In genomic region chr4:116708791-116709390, GRCm38 (mm10) we compare ENCODE assay signal across 7 mouse cellular contexts. TPM values are rescaled to one million over a fixed set of nuclear protein-coding genes. Genes with fewer than 3 reads are reported as not detected.
DNase-seq lines count a peak whose midpoint lies in the region; ATAC-seq lines count a peak whose summit lies in the region.

No protein-coding gene starts in this region.

- H3K9ac ChIP-seq in neural tube, embryonic 11.5 days (ENCODE audit: low read length) = peak overlapping the region; percentile 62
- peak overlapping the region; percentile 73 for H3K9ac ChIP-seq in embryonic facial prominence, embryonic 13.5 days
- H3K9ac ChIP-seq in intestine, embryonic 14.5 days (ENCODE audit: low read length) = peak overlapping the region; percentile 59
- peak overlapping the region; percentile 53 for H3K9ac ChIP-seq in midbrain, embryonic 16.5 days (ENCODE audit: low read depth, low read length)

- WGBS in neural tube, embryonic 11.5 days = 9% methylated on average over 9 of the region's 9 CpGs
- WGBS in embryonic facial prominence, embryonic 13.5 days = 3% methylated on average over 9 of the region's 9 CpGs
- 4% methylated on average over 9 of the region's 9 CpGs for WGBS in intestine, embryonic 14.5 days
- 3% methylated on average over 9 of the region's 9 CpGs for WGBS in midbrain, embryonic 16.5 days

- peak overlapping the region; percentile 39 for H3K4me3 ChIP-seq in neural tube, embryonic 11.5 days (ENCODE audit: low read depth, low read length)
- peak overlapping the region; percentile 52 for H3K4me3 ChIP-seq in embryonic facial prominence, embryonic 13.5 days
- H3K4me3 ChIP-seq in intestine, embryonic 14.5 days (ENCODE audit: low read depth, low read length) = peak overlapping the region; percentile 83
- peak overlapping the region; percentile 55 for H3K4me3 ChIP-seq in midbrain, embryonic 16.5 days (ENCODE audit: low read depth, low read length)

- H3K9me3 ChIP-seq in neural tube, embryonic 11.5 days (ENCODE audit: control insufficient read depth, low read length) = no peaks in the 10 kb centered on the region
- no peaks in the 10 kb centered on the region for H3K9me3 ChIP-seq in embryonic facial prominence, embryonic 13.5 days
- H3K9me3 ChIP-seq in intestine, embryonic 14.5 days (ENCODE audit: control insufficient read depth, low read length) = no peaks in the 10 kb centered on the region
- no peaks in the 10 kb centered on the region for H3K9me3 ChIP-seq in midbrain, embryonic 16.5 days (replicated peaks; ENCODE audit: control insufficient read depth, low read length, poor library complexity, severe bottlenecking)

- no peak; the same call in 1 of the 2 replicates for ATAC-seq in neural tube, embryonic 11.5 days (ENCODE audit: insufficient read depth, low FRiP score, low TSS enrichment)
- no peak for ATAC-seq in embryonic facial prominence, embryonic 13.5 days (ENCODE audit: insufficient number of reproducible peaks, insufficient read depth, low FRiP score, low TSS enrichment, low read depth)
- no peak; the same call in 1 of the 2 replicates for ATAC-seq in intestine, embryonic 14.5 days (replicated peaks; ENCODE audit: low FRiP score, low TSS enrichment, low read depth)
- ATAC-seq in midbrain, embryonic 16.5 days = peak; percentile 34

- H3K4me2 ChIP-seq in neural tube, embryonic 11.5 days (ENCODE audit: low read depth) = peak overlapping the region; percentile 72
- H3K4me2 ChIP-seq in embryonic facial prominence, embryonic 13.5 days = peak overlapping the region; percentile 93
- peak overlapping the region; percentile 91 for H3K4me2 ChIP-seq in intestine, embryonic 14.5 days (ENCODE audit: low read length)
- H3K4me2 ChIP-seq in midbrain, embryonic 16.5 days (ENCODE audit: low read length) = peak overlapping the region; percentile 91

- peak; percentile 15 for DNase-seq in neural tube, embryonic 11.5 days (ENCODE audit: low spot score)
- DNase-seq in neural tube, embryonic 10.5 days (ENCODE audit: extremely low spot score, low spot score) = no peak
- peak; percentile 58 for DNase-seq in intestine, embryonic 14.5 days (ENCODE audit: low spot score)
- DNase-seq in gastrocnemius, postnatal 4 days (ENCODE audit: low spot score in 2 of 2) = no peak
- no peak for DNase-seq in natural killer cell, adult 2 months (ENCODE audit: low spot score in 2 of 2)

- H3K27ac ChIP-seq in neural tube, embryonic 11.5 days (ENCODE audit: low read depth, low read length) = no peak overlapping the region
- no peak overlapping the region for H3K27ac ChIP-seq in embryonic facial prominence, embryonic 13.5 days
- H3K27ac ChIP-seq in intestine, embryonic 14.5 days (ENCODE audit: low read depth) = no peak overlapping the region
- no peak overlapping the region for H3K27ac ChIP-seq in midbrain, embryonic 16.5 days (ENCODE audit: low read length)

- H3K27me3 ChIP-seq in neural tube, embryonic 11.5 days (ENCODE audit: control insufficient read depth, insufficient read depth, low read length) = no peaks in the 10 kb centered on the region
- no peaks in the 10 kb centered on the region for H3K27me3 ChIP-seq in embryonic facial prominence, embryonic 13.5 days
- H3K27me3 ChIP-seq in intestine, embryonic 14.5 days (replicated peaks; ENCODE audit: control insufficient read depth, insufficient read depth, low read length) = no peaks in the 10 kb centered on the region
- no peaks in the 10 kb centered on the region for H3K27me3 ChIP-seq in midbrain, embryonic 16.5 days (ENCODE audit: control insufficient read depth, insufficient read depth, low read depth, low read length)

- peaks cover 3% of the 10 kb centered on the region for H3K4me1 ChIP-seq in neural tube, embryonic 11.5 days (ENCODE audit: control insufficient read depth, insufficient read depth, low read length)
- H3K4me1 ChIP-seq in embryonic facial prominence, embryonic 13.5 days = peaks cover 13% of the 10 kb centered on the region
- 0 out of 2 replicates have a peak, but pooled peaks cover 8% of the 10 kb centered on the region for H3K4me1 ChIP-seq in intestine, embryonic 14.5 days (replicated peaks; ENCODE audit: control insufficient read depth, insufficient read depth, low read length)
- peaks cover 6% of the 10 kb centered on the region for H3K4me1 ChIP-seq in midbrain, embryonic 16.5 days (ENCODE audit: control insufficient read depth, insufficient read depth, low read length)

- H3K36me3 ChIP-seq in neural tube, embryonic 11.5 days (ENCODE audit: control insufficient read depth, insufficient read depth, low read length) = no peaks in the 10 kb centered on the region
- H3K36me3 ChIP-seq in embryonic facial prominence, embryonic 13.5 days = peaks cover 12% of the 10 kb centered on the region; the same call in 1 of the 2 replicates
- H3K36me3 ChIP-seq in intestine, embryonic 14.5 days (ENCODE audit: control insufficient read depth, insufficient read depth, low read length) = peaks cover 19% of the 10 kb centered on the region
- H3K36me3 ChIP-seq in midbrain, embryonic 16.5 days (ENCODE audit: control insufficient read depth, insufficient read depth, low read length) = no peaks in the 10 kb centered on the region

RNA-seq across cellular contexts. Expression of gene Ccdc163, which starts 0.6 kb away (rescaled TPM):
- 23.8 and 31.4 TPM in 2 replicates for polyA plus RNA-seq in neural tube, embryonic 11.5 days (2014; fragmentation: Nextera tagmentation; extraction: Ambion mirVana)
- polyA plus RNA-seq in embryonic facial prominence, embryonic 13.5 days (2015; fragmentation: Nextera tagmentation; extraction: Ambion mirVana) = 24.9 and 27.4 TPM in 2 replicates
- 35.9 and 42.5 TPM in 2 replicates for polyA plus RNA-seq in intestine, embryonic 14.5 days (2014; fragmentation: Nextera tagmentation; extraction: Ambion mirVana)
- polyA plus RNA-seq in midbrain, embryonic 16.5 days (2015; fragmentation: Nextera tagmentation; extraction: Ambion mirVana) = 10.1 and 10.7 TPM in 2 replicates
- 1 to 10 TPM; 6.6 to 7.5 TPM for total RNA-seq in gastrocnemius, postnatal 4 days (2021)

RNA-seq across cellular contexts. Expression of gene Mmachc, which starts 0.7 kb away (rescaled TPM):
- polyA plus RNA-seq in neural tube, embryonic 11.5 days (2014; fragmentation: Nextera tagmentation; extraction: Ambion mirVana) = 17.6 and 25.1 TPM in 2 replicates
- 24.5 and 30.4 TPM in 2 replicates for polyA plus RNA-seq in embryonic facial prominence, embryonic 13.5 days (2015; fragmentation: Nextera tagmentation; extraction: Ambion mirVana)
- 12.9 and 17.6 TPM in 2 replicates for polyA plus RNA-seq in intestine, embryonic 14.5 days (2014; fragmentation: Nextera tagmentation; extraction: Ambion mirVana)
- polyA plus RNA-seq in midbrain, embryonic 16.5 days (2015; fragmentation: Nextera tagmentation; extraction: Ambion mirVana) = 20.9 and 21.6 TPM in 2 replicates
- total RNA-seq in gastrocnemius, postnatal 4 days (2021) = 10 to 100 TPM; 18.2 to 20.5 TPM

RNA-seq across cellular contexts. Expression of gene Tesk2, which starts 11.9 kb away (rescaled TPM):
- polyA plus RNA-seq in neural tube, embryonic 11.5 days (2014; fragmentation: Nextera tagmentation; extraction: Ambion mirVana) = 8.9 and 9.8 TPM in 2 replicates
- 9.4 and 11.2 TPM in 2 replicates for polyA plus RNA-seq in embryonic facial prominence, embryonic 13.5 days (2015; fragmentation: Nextera tagmentation; extraction: Ambion mirVana)
- 8.3 TPM in 2 replicates for polyA plus RNA-seq in intestine, embryonic 14.5 days (2014; fragmentation: Nextera tagmentation; extraction: Ambion mirVana)
- polyA plus RNA-seq in midbrain, embryonic 16.5 days (2015; fragmentation: Nextera tagmentation; extraction: Ambion mirVana) = 2.0 and 2.7 TPM in 2 replicates
- 1 to 10 TPM; 3.8 to 4.0 TPM for total RNA-seq in gastrocnemius, postnatal 4 days (2021)

RNA-seq across cellular contexts. Expression of gene Prdx1, which starts 23.5 kb away (rescaled TPM):
- 902 and 917 TPM in 2 replicates for polyA plus RNA-seq in neural tube, embryonic 11.5 days (2014; fragmentation: Nextera tagmentation; extraction: Ambion mirVana)
- polyA plus RNA-seq in embryonic facial prominence, embryonic 13.5 days (2015; fragmentation: Nextera tagmentation; extraction: Ambion mirVana) = 1,178 and 1,215 TPM in 2 replicates
- 1,268 and 1,288 TPM in 2 replicates for polyA plus RNA-seq in intestine, embryonic 14.5 days (2014; fragmentation: Nextera tagmentation; extraction: Ambion mirVana)
- 410 and 427 TPM in 2 replicates for polyA plus RNA-seq in midbrain, embryonic 16.5 days (2015; fragmentation: Nextera tagmentation; extraction: Ambion mirVana)
- total RNA-seq in gastrocnemius, postnatal 4 days (2021) = 100 to 1,000 TPM; 246 to 251 TPM

RNA-seq across cellular contexts. Expression of gene Akr1a1, which starts 57.4 kb away (rescaled TPM):
- 614 and 619 TPM in 2 replicates for polyA plus RNA-seq in neural tube, embryonic 11.5 days (2014; fragmentation: Nextera tagmentation; extraction: Ambion mirVana)
- polyA plus RNA-seq in embryonic facial prominence, embryonic 13.5 days (2015; fragmentation: Nextera tagmentation; extraction: Ambion mirVana) = 763 and 775 TPM in 2 replicates
- 764 and 800 TPM in 2 replicates for polyA plus RNA-seq in intestine, embryonic 14.5 days (2014; fragmentation: Nextera tagmentation; extraction: Ambion mirVana)
- 661 and 697 TPM in 2 replicates for polyA plus RNA-seq in midbrain, embryonic 16.5 days (2015; fragmentation: Nextera tagmentation; extraction: Ambion mirVana)
- 100 to 1,000 TPM; 452 to 457 TPM for total RNA-seq in gastrocnemius, postnatal 4 days (2021)

Comparison
In these comparisons a context has a peak if more than half of its experiments do, and no peak if none do; other contexts are left out.
1. DNase-seq: peak in neural tube, embryonic 11.5 days (single experiment) and intestine, embryonic 14.5 days (single experiment); none in neural tube, embryonic 10.5 days (single experiment), gastrocnemius, postnatal 4 days (0 of 2) and natural killer cell, adult 2 months (0 of 2).
2. Peak in every context shown above with its lines, with median percentiles within 50 percentile points of each other: H3K4me2 ChIP-seq, H3K4me3 ChIP-seq and H3K9ac ChIP-seq.